Mouse (Mus musculus) cerebellum, adult 9-10 months (tissue): Measurements from ENCODE around the gene Osbp.

Experiments
- DNase-seq: peaks from one replicate; pipeline ENCODE4 v3.0.0; 2022

Osbp gene

DNA sequence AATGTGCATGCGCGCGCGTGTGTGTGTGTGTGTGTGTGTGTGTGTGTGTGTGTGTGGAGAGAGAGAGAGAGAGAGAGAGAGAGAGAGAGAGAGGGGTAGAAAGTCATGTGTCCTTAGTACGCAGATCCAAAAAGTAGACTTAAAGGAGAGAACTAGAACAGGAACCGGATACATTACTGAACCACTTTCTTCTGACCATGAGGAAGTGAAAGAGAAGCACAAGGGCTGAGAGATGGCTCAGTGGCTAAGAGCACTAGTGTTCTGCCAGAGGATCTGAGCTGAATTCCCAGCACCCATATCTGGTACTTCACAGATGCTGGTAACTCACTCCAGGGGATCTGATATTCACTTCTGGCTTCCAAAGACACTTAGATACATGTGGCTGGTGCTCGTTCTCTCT is 23.6 kb downstream of the Osbp start:
- no peak for DNase-seq

DNA sequence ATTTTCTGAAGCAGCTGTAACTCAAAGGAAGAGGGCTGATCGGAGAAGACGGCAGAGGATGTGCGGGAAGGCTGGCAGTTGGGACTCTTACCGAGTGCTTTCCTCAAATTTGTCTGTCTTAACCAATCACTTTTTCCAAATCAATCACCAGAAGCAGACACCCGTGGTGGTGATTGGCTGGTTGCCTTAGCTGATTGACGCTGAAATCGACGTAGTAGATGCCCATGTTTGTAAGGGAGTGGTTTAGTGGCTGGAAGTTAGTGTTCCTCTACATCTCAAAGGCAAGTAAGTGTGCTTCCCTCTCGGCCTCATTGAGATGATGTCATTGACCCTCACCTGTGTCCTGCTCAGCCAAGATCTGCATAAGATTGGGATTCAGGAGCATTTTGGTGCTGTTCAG is 26.3 kb downstream of the Osbp start:
- DNase-seq: no peak

DNA sequence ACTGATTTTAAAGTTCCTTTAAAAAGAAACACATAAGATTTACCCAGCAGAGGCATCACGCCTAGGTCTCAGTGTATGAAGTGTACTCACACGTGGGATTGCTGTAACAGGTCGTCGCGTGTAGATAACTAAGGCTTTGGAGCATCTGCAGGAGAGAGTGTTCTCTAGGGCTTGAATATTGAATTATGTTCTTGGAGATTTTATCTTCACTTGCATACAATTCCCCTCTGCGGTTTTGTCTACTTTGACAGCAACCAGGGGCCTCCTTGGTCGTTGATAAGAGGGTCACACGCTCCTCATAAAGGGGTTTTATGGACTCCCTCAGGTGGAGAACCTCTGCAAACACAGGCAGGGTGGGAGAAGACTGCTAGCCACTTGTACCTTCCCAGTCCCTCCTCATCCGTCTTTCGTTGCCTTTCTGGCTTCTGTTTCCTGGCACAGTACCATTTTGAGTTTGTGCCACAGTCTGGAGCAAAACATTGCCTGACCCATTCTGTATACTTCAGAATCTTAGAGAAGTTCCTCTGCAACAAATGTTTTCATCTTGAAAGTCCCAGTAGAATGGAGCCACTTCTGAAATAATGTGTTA is 26.8 kb downstream of the Osbp start:
- no peak for DNase-seq

DNA sequence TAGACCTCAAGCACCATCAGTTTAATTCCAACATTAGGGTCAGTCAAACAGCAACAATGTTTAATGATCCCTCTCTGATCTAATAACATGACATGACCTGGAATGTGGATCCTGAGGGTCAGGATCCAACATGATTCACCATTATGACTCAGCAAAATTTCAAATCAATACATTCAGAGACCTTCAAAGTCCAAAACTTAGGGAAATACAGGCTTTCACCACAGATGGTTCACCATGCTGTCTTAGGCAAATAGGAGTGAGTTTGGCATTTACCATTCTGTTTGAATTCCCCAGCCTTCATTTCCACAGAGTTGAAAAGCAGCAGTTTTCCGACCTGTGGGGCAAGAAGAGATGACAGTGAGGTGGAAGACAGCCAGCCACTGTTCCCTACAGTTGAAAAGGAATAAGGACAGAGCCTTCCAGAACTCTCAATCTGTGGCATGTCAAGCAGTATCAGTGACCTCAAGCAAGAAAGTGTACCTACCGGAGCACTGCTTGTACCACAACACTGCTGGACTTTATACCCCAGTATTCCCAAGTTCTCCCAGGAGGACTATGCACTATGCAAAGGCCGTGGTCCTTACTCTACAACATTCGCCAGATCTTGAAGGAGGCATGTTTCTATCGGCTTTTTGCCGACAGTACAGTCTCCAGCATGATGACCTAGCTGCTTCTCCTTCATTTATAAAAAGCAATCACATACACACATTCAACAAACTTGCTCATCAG is 29.1 kb downstream of the Osbp start:
- DNase-seq: no peak

DNA sequence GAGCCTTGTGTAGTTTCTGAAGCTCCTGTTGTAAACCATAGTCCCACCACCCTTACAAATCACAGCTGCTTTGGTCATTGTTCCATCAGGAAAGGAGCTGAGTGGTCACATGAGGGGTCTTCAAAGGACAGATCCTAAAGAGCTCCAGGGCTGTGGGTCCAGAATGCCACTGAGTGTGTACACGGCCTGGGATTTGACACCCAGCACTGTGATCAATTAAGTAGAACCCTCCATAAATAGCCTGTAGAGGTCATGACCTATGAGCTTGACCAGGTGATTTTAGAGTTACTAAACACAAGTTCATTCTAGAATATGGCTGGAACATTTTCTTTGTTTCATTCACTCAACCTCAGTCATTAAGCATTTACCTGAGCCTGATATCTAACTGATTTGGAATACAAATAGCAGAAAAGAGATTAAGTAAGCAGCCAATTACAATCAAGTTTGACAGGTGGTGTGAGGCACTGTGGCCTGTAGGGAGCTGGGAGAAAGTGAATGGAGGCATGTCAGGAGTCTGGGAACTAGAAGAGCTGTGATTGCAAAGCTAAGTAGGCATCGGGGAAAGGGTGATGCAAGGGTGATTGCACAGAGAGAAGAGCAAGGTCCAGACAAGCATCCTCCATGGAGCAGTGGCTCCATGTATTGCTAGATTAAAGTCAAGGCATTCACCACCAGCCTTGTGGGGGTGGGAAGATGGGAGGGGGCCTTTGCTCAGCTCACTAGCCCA is 30.1 kb downstream of the Osbp start:
- no peak for DNase-seq

DNA sequence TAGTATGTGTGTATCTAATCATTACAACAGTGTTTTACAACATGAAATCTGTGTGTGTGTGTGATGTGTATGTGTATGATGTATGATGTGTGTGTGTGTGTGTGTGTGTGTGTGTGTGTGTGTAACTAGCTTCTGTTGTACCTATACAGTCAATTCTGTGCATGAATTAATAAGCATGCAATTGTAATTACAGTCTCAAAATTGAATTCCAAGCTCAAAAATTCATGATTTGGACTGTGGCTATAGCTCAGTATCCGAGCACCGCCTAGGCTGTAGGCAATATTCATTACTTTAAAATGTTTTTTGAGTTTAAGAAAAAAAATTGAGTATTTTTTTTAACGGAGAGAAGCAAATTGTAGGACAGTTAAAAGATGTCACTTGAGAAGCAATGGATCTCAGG is 35.9 kb downstream of the Osbp start:
- DNase-seq: no peak

DNA sequence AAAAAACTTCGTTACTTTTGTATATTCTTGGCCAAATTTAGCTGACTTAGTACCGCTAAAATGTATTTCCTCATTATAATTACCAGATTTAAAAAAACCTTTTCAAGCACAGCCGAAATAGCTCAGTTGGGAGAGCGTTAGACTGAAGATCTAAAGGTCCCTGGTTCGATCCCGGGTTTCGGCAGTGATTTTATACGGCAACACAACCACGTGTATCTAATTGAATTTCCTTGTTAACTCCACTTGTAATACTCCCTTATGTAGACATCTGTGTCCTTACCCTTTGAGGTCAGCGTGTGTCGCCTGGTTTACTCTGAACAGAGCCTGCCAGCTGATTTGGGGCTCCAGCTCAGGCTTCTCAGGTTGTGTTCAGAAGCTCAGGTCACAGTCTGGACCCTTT is 36.4 kb downstream of the Osbp start:
- peak; percentile 75 for DNase-seq

DNA sequence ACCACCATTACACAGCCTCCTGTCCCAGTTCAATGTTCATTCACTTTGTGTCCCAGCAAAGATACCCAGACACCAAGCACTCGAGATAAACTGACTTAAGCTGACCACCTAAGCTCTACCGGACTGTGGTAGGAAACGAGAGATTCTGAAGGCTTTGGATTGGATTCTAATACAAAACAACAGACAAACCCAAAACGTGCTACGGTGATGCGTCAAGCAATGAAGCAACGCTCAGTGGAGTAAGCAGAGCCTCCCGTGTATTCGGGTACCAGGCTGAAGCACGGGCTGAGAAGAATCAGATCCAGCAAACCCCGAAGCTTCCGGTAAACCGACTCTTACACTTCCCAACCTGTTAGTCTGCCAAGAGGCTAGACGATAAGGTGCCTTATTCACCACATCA is 37.0 kb downstream of the Osbp start:
- DNase-seq: peak; percentile 26

DNA sequence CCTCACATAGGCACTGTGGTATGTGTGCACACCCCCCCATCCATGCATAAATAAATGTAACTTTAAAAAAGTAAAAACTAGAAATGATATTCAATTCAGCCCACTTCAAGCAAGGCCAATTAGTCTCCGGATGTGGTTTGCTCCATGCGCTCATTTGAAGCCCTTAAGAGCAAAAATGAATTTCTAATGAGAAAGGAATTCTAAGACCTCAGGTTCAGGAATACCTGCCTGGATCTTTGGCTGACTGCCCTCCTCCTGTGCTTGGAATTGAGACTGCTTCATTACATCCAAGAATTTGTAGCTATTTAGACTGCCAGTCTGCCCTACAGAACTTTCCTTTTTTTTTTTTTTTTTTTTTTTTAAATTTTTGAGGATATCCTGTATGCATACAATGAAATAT is 37.8 kb downstream of the Osbp start:
- DNase-seq: peak; percentile 36

DNA sequence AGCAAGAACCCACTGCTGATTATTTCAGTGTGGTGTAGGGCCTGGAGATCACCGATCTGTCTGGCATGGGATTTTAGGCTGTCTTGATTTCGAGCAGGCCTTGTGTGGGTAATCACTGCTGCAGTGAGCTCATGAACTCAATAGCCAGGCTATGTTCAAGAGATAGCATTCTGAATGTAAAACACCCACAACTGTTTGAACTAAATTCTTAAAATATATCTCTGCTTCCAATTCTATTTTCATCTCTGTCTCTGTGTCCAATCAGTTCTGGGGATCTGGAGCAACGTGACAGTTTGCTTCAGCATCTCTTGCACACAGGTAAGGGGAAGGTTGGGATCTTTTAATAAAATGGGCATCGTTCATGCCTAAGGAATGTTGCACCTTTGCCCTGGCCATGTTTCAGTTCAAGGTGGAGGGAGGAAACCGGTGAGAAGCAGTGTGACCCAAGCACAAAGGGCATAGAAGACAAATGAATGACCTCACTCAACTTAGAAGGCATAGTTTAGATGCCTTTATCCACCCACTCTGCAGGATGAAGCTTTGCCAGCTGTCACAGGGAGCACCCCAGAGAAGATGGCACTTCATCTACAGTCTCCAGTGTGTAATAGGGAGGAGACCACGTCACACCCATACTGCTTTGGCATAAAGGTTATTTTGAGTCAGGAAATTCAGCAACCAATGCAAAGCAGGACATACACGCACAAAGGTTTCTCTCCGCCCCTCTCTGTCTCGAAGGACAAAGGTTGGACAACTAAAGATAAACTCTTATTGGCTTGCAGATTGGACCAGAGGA is 38.7 kb downstream of the Osbp start:
- peak; percentile 74 for DNase-seq

DNA sequence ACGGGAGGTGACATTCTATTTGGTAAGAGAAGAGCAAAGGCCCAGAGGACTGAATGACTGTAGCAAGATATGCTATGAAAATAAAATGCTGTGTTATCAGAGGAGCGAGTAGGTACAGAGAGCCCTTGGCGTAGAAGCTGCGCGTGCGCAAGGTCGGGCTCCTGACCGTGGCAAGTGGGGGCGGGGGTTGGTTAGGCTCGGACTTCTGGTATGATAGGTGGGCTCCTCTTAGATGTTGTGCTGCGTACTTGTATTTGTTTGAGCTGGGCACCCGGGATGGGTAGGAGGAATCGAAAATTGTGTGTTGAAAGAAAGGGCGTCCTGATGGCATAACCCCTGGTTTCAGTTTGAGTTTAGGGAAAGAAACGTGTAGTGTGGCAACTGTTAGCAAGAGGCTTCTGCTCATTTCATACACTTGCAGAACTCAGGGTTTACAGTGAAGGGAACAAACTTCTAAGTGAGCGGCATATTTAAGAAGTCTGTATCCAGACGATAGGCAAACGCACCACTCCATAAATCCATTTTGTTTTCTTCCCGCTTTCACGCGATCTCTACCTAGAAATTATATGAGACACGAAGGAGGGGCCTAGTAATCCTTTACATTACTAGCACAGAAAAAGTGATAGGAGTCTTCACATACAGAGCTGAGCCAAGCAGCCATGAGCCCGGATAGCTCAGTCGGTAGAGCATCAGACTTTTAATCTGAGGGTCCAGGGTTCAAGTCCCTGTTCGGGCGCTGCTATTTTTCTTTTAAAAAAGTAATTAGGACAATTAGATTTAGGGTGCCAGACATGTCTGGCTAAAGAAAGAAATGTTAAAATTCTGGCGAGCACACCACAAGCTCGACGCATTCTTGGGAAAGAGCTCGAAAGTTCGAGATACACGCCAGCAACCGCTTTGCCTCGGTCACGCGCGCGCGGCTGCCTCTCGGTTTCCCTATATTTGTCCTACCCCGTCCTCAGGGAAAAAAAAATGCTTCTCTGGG is 39.9 kb downstream of the Osbp start:
- peak; percentile 93 for DNase-seq

DNA sequence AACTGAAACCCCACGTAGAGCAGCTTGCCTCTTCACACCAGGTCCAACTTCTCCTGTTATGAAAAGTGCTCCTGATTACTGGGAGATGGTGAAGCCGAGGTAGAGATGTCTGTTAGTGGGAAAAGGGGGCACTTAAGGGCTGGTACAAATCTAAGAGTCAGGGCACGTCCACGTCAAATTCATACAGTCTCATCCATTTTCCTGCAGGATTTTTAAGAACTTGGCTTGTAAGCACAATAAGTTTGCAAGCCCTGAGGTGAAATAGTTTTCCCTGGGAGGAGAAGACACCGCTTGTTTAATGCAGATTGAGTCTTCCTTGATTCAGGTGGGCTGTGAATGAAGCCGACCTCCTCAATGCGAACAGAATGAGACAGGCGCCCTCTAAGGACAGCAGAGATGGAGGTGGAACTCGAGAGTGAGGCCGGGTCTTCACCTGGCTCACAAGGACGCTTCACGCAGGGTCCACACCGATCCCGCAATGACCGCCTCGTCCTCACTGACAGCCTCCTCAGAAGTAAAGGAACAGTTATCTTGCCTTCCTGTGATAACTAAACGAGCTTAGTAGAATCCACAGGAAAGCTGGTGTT is 40.7 kb downstream of the Osbp start:
- DNase-seq: no peak

DNA sequence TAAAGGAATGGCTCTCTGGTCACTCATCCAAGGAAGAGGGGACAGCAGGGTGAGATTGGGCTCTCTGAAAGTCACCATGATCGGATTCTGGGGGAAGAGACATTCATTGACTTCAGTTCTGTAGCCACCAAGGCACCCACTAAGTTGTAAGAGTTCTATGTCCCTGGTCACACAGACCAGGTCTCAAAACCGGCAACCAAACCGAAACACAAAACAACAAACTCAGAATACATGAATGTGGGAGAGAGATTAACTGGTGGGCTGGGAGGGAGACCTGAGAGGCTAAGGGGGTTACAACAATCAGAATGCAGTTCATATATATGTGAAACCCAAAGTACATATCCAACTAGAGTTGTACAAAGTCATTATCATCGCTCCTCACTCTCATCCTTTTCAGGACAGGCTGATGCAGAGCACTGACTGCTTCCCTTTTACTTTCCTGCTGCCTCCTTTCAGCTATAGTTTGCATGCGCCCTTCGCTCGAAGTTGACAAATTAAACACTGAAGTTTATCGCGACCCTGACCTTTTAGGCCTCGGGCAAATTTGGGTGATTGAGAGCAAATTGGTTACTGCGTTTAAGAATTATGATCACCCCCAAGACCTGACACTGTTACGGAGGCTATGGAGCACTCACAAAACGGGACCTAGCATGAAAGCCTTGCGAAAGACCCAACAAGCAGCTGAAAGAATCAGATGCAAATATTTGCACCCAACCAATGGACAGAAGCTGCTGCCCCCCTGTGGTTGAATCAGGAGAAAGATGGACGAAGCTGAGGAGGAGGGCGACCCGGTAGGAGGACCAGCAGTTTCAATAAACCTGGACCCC is 41.6 kb downstream of the Osbp start:
- peak; percentile 64 for DNase-seq

DNA sequence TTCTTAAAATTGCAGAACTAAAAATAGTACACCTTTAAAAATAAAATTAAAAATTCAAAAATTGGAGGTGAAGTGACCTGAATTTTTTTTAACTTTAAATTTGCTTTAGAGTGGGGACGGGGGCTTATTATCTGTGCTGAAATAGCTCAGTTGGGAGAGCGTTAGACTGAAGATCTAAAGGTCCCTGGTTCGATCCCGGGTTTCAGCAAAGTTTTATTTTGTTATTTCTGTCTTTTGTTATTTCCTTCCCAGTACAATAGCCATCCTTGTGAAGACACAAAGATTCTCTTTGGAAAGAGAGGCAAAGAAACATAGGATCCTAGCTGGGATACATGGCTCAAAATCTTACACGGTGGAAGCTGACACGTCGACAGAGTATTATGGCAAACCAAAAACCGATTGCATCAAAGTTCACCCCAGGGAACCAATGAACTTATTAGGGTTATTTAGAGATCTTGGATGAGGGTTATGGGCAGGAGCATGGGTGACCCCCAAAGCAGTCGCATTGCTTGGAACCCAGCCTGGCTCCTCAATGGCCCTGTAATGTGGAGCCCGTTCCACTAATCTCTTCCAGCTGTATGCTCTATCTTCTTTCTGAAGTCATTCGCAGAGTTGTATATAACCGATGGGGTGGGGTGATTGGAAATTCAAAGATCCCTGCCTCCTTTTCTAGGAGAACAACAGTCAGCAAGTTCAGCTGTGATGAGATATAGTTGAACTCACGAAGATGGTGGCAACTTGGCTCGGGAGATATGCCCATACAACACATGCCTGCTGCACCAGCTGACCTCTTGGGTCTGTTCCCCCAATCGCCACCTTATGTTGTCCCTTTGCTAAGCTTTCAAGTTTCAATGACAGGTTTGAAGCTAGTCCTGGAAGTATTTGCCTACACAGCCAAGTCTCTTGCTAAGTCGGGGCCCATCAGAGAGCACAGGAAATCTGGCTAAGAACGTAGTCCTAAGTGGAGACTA is 43.0 kb downstream of the Osbp start:
- peak; percentile 45 for DNase-seq

DNA sequence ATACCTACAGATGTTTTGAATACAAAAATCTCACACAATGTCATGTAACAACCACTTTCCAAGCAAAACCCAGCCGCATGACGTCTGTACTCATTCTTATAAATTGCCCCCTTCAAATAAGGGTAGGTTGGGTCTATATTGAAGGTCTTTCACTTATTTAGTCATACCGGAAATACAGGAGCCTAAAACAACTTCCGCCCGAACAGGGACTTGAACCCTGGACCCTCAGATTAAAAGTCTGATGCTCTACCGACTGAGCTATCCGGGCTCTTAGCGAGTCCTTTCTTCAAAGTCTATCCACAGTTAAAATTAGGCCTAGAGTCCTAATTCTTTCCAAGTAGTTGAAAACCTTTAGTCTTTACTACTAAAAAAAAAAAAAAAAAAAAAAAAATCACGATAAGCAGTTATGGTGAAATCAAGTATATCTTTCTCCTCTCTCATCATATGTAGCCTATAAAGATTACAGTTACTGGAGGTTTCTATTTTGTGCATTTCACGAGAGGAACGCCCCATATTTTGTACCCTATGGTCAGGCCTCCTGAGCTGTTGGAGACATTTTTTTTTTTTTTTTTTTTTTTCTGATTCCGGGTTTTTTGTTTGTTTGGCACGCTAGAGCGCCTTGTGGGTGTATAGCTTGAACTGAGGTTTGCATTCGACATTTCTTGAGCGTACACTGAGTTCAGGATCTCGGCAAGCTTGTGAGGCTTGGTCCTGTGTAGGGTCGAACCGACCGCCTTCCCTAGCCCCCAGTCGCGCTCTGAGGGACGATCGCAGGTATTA is 44.0 kb downstream of the Osbp start:
- peak; percentile 85 for DNase-seq

DNA sequence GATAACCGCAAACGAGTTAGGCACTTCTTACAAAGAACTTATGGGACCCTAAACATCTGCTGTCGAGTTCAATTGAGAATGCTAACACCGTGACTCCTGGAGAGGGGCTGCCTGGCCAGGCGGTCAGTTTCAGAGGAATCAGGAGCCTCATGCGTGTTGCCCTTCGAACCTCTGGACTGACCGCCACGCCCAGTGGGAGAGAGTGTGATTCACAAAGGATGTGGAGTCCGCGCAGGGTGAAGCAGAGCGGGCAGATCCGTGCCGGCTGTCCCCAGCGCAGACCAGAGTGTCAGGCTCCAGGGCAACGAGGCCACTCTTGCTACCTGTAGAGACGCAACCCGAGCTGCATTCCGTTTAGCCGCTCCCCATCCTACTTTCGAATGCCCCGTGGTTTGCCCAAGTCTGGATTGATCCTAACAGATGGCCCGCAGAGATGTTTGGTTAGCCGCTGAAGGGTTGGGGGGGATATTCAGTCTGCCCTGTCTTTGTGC is 44.6 kb downstream of the Osbp start:
- peak; percentile 70 for DNase-seq

DNA sequence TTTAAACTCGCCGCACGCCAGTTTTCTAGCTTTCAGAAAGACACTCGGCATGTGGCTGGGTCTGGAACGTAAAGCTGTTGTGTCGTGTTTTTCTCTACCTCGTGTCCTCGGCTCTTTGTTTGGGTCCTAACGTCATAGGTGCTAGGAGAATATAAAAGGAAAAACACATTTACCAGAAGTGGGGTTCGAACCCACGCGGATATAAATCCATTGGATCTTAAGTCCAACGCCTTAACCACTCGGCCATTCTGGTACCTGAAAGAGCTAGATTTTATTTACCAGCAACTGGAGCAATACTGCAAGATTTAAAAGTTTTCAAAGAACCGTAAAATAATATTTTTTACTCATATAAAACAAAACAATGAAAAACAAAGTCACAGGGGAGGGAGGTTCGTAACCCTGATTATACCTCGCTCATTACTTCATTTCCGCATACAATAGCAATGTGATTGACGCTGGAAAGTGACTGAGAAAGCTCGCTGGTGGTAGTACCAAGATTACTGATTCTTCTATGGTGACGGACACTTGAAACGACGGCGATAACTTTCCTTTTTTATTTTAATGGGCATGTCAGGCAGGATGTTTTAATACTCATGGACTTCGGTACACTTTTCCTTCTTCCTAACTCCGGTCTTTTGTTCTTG is 45.3 kb downstream of the Osbp start:
- DNase-seq: peak; percentile 93
